Comparison of ENCODE assay signal across 9 mouse cellular contexts in genomic region chr2:18046758-18047645, GRCm38 (mm10). TPM values are rescaled to one million over a fixed set of nuclear protein-coding genes. Genes with fewer than 3 reads are reported as not detected.
DNase-seq lines count a peak whose midpoint lies in the region; ATAC-seq and TF ChIP-seq lines count a peak whose summit lies in the region.
"Had no signal": no experiment of that assay in that cellular context is flagged by ENCODE, and none has a peak within 500 bp of the region (broad histone marks: within the 10 kb centered on the region; RNA-seq: fewer than 3 reads in every experiment).

No protein-coding gene starts in this region.

- no peak for TF ChIP-seq POLR2A in ES-Bruce4 (IDR thresholded peaks at IDR 0.05; ENCODE audit: insufficient read depth, low read length)

- peaks cover 25% of the 10 kb centered on the region for H3K27me3 ChIP-seq in ES-Bruce4 (ENCODE audit: control insufficient read depth, insufficient read depth, low read length, poor library complexity, severe bottlenecking)
- no peaks in the 10 kb centered on the region for H3K27me3 ChIP-seq in forebrain, embryonic 13.5 days
- H3K27me3 ChIP-seq in lung, embryonic 14.5 days (ENCODE audit: insufficient read depth, low read length): no peaks in the 10 kb centered on the region
- no peaks in the 10 kb centered on the region for H3K27me3 ChIP-seq in neural tube, embryonic 15.5 days (replicated peaks)

- H3K4me1 ChIP-seq in ES-Bruce4 (ENCODE audit: control insufficient read depth, insufficient read depth, low read length): no peaks in the 10 kb centered on the region
- peaks cover 9% of the 10 kb centered on the region; the same call in 1 of the 2 replicates for H3K4me1 ChIP-seq in brown adipose tissue, adult 24 weeks (ENCODE audit: control insufficient read depth, insufficient read depth, insufficient read length, low read length)
- H3K4me1 ChIP-seq in forebrain, embryonic 13.5 days: peaks cover 54% of the 10 kb centered on the region
- peaks cover 18% of the 10 kb centered on the region for H3K4me1 ChIP-seq in lung, embryonic 14.5 days (ENCODE audit: insufficient read depth)
- H3K4me1 ChIP-seq in neural tube, embryonic 15.5 days: peaks cover 48% of the 10 kb centered on the region

- H3K4me2 ChIP-seq in forebrain, embryonic 13.5 days: peak overlapping the region; percentile 87
- H3K4me2 ChIP-seq in lung, embryonic 14.5 days: peak overlapping the region; percentile 90
- peak overlapping the region; percentile 71 for H3K4me2 ChIP-seq in neural tube, embryonic 15.5 days

- DNase-seq in heart, postnatal 25 days (ENCODE audit: low spot score): peak; percentile 49
- DNase-seq in layer of hippocampus, adult 18-20 months (ENCODE audit: low spot score in 2 of 2): peak; percentile 57 to 72
- DNase-seq in lung, embryonic 14.5 days: peak; percentile 76
- peak; percentile 76 for DNase-seq in thymus, postnatal 4 days

- no peak overlapping the region for H3K27ac ChIP-seq in ES-Bruce4 (ENCODE audit: insufficient read depth, low read length)
- peak overlapping the region; percentile 61; the same call in 1 of the 2 replicates for H3K27ac ChIP-seq in brown adipose tissue, adult 24 weeks (replicated peaks; ENCODE audit: low read depth, low read length)
- peak overlapping the region; percentile 100 for H3K27ac ChIP-seq in forebrain, embryonic 13.5 days
- peak overlapping the region; percentile 99 for H3K27ac ChIP-seq in lung, embryonic 14.5 days (ENCODE audit: low read depth)
- H3K27ac ChIP-seq in neural tube, embryonic 15.5 days (replicated peaks): peak overlapping the region; percentile 99

- no peak for TF ChIP-seq CTCF in ES-Bruce4 (IDR thresholded peaks at IDR 0.05; ENCODE audit: low read depth, low read length)
- no peak for TF ChIP-seq CTCF in lung, embryonic 14.5 days (IDR thresholded peaks at IDR 0.05; ENCODE audit: low read depth)

- intact Hi-C loops in heart, postnatal 25 days (cut with DNase I): loop anchor here (1.0 to 5.0 kb wide), 2 partner anchors 16 to 720 kb away; no protein-coding TSS in a partner anchor

- peak overlapping the region; percentile 71 for H3K9ac ChIP-seq in ES-Bruce4 (ENCODE audit: low read depth, poor library complexity, severe bottlenecking)
- peak overlapping the region; percentile 100 for H3K9ac ChIP-seq in forebrain, embryonic 13.5 days
- peak overlapping the region; percentile 99 for H3K9ac ChIP-seq in lung, embryonic 14.5 days
- H3K9ac ChIP-seq in neural tube, embryonic 15.5 days (replicated peaks): peak overlapping the region; percentile 98

- H3K9me3 ChIP-seq in ES-Bruce4 (replicated peaks; ENCODE audit: control insufficient read depth, insufficient read depth, low read length, poor library complexity, severe bottlenecking): no peaks in the 10 kb centered on the region
- H3K9me3 ChIP-seq in forebrain, embryonic 13.5 days (replicated peaks): no peaks in the 10 kb centered on the region
- no peaks in the 10 kb centered on the region for H3K9me3 ChIP-seq in lung, embryonic 14.5 days (ENCODE audit: low read depth, low read length)
- no peaks in the 10 kb centered on the region for H3K9me3 ChIP-seq in neural tube, embryonic 15.5 days (replicated peaks)

- WGBS in forebrain, embryonic 13.5 days: under 1% methylated on average over 53 of the region's 64 CpGs
- WGBS in lung, embryonic 14.5 days: under 1% methylated on average over 63 of the region's 64 CpGs
- under 1% methylated on average over 64 of the region's 64 CpGs for WGBS in neural tube, embryonic 15.5 days

- peak overlapping the region; percentile 55 for H3K4me3 ChIP-seq in ES-Bruce4 (ENCODE audit: low read depth, low read length)
- peak overlapping the region; percentile 97 for H3K4me3 ChIP-seq in brown adipose tissue, adult 24 weeks (ENCODE audit: insufficient read depth, low read depth, low read length)
- H3K4me3 ChIP-seq in forebrain, embryonic 13.5 days: peak overlapping the region; percentile 95
- H3K4me3 ChIP-seq in lung, embryonic 14.5 days (ENCODE audit: low read depth, low read length): peak overlapping the region; percentile 79
- H3K4me3 ChIP-seq in neural tube, embryonic 15.5 days (replicated peaks): peak overlapping the region; percentile 84

- peak; percentile 38 for ATAC-seq in forebrain, embryonic 13.5 days
- peak; percentile 43 for ATAC-seq in lung, embryonic 14.5 days (ENCODE audit: insufficient read depth)
- ATAC-seq in neural tube, embryonic 15.5 days (ENCODE audit: low FRiP score): peak; percentile 60

- no peak for TF ChIP-seq EP300 in ES-Bruce4 (IDR thresholded peaks at IDR 0.05; ENCODE audit: insufficient read depth, low read depth, low read length)

- no peaks in the 10 kb centered on the region for H3K36me3 ChIP-seq in ES-Bruce4 (ENCODE audit: control insufficient read depth, insufficient read depth, low read length, poor library complexity, severe bottlenecking)
- H3K36me3 ChIP-seq in forebrain, embryonic 13.5 days (ENCODE audit: poor library complexity, severe bottlenecking): no peaks in the 10 kb centered on the region
- H3K36me3 ChIP-seq in lung, embryonic 14.5 days (ENCODE audit: insufficient read depth): no peaks in the 10 kb centered on the region
- no peaks in the 10 kb centered on the region for H3K36me3 ChIP-seq in neural tube, embryonic 15.5 days

RNA-seq across cellular contexts. Expression of gene Skida1, which starts 1.8 kb away (rescaled TPM):
- 0.15 and 0.79 TPM in 2 replicates for polyA plus RNA-seq in ES-Bruce4 (2011; ENCODE audit: insufficient read depth, insufficient read length, low read depth, missing spikeins)
- polyA plus RNA-seq in brown adipose tissue, adult 24 weeks (2012; ENCODE audit: insufficient read depth, insufficient read length, missing spikeins): 0.25 and 0.55 TPM in 2 replicates
- 17.2 and 17.9 TPM in 2 replicates for polyA plus RNA-seq in forebrain, embryonic 13.5 days (2015; fragmentation: Nextera tagmentation; extraction: Ambion mirVana)
- total RNA-seq in heart, postnatal 25 days (2021): 1 to 10 TPM; 3.3 to 4.0 TPM
- 10 to 100 TPM; 15.6 to 16.0 TPM for total RNA-seq in layer of hippocampus, adult 18-20 months (2021)
- 8.3 and 8.5 TPM in 2 replicates for polyA plus RNA-seq in lung, embryonic 14.5 days (2014; fragmentation: Nextera tagmentation; extraction: Ambion mirVana)
- polyA plus RNA-seq in neural tube, embryonic 15.5 days (2015; fragmentation: Nextera tagmentation; extraction: Ambion mirVana): 3.8 and 5.2 TPM in 2 replicates

RNA-seq across cellular contexts. Expression of gene Mllt10, which starts 8.0 kb away (rescaled TPM):
- 69.6 and 78.9 TPM in 2 replicates for polyA plus RNA-seq in ES-Bruce4 (2011; ENCODE audit: insufficient read depth, insufficient read length, low read depth, missing spikeins)
- 9.2 and 10.1 TPM in 2 replicates for polyA plus RNA-seq in brown adipose tissue, adult 24 weeks (2012; ENCODE audit: insufficient read depth, insufficient read length, missing spikeins)
- 73.5 and 75.3 TPM in 2 replicates for polyA plus RNA-seq in forebrain, embryonic 13.5 days (2015; fragmentation: Nextera tagmentation; extraction: Ambion mirVana)
- total RNA-seq in heart, postnatal 25 days (2021): 10 to 100 TPM; 32.6 to 35.1 TPM
- total RNA-seq in layer of hippocampus, adult 18-20 months (2021): 10 to 100 TPM; 51.7 to 59.6 TPM
- polyA plus RNA-seq in lung, embryonic 14.5 days (2014; fragmentation: Nextera tagmentation; extraction: Ambion mirVana): 39.1 and 46.2 TPM in 2 replicates
- 46.2 and 57.7 TPM in 2 replicates for polyA plus RNA-seq in neural tube, embryonic 15.5 days (2015; fragmentation: Nextera tagmentation; extraction: Ambion mirVana)

RNA-seq across cellular contexts. Expression of gene A930004D18Rik, which starts 9.5 kb away (rescaled TPM):
- polyA plus RNA-seq in ES-Bruce4 (2011; ENCODE audit: insufficient read depth, insufficient read length, low read depth, missing spikeins): 0.31 and 0.67 TPM in 2 replicates
- 0.87 and 1.2 TPM in 2 replicates for polyA plus RNA-seq in brown adipose tissue, adult 24 weeks (2012; ENCODE audit: insufficient read depth, insufficient read length, missing spikeins)
- polyA plus RNA-seq in forebrain, embryonic 13.5 days (2015; fragmentation: Nextera tagmentation; extraction: Ambion mirVana): 16.2 and 20.3 TPM in 2 replicates
- total RNA-seq in heart, postnatal 25 days (2021): 1 to 10 TPM; 3.5 to 3.8 TPM
- total RNA-seq in layer of hippocampus, adult 18-20 months (2021): 1 to 10 TPM; 3.5 to 5.0 TPM
- polyA plus RNA-seq in lung, embryonic 14.5 days (2014; fragmentation: Nextera tagmentation; extraction: Ambion mirVana): 8.9 and 11.4 TPM in 2 replicates
- 8.6 and 13.1 TPM in 2 replicates for polyA plus RNA-seq in neural tube, embryonic 15.5 days (2015; fragmentation: Nextera tagmentation; extraction: Ambion mirVana)

RNA-seq across cellular contexts. Expression of gene H2al2a, which starts 50.2 kb away (rescaled TPM):
- not detected in 2 replicates for polyA plus RNA-seq in ES-Bruce4 (2011; ENCODE audit: insufficient read depth, insufficient read length, low read depth, missing spikeins)
- not detected in 2 replicates for polyA plus RNA-seq in brown adipose tissue, adult 24 weeks (2012; ENCODE audit: insufficient read depth, insufficient read length, missing spikeins)
- polyA plus RNA-seq in forebrain, embryonic 13.5 days (2015; fragmentation: Nextera tagmentation; extraction: Ambion mirVana): not detected in 2 replicates
- not detected for total RNA-seq in heart, postnatal 25 days (2021)
- total RNA-seq in layer of hippocampus, adult 18-20 months (2021): not detected
- not detected in 2 replicates for polyA plus RNA-seq in lung, embryonic 14.5 days (2014; fragmentation: Nextera tagmentation; extraction: Ambion mirVana)
- not detected in 2 replicates for polyA plus RNA-seq in neural tube, embryonic 15.5 days (2015; fragmentation: Nextera tagmentation; extraction: Ambion mirVana)
- polyA plus RNA-seq: frontal cortex, adult 2 months had no signal
